Mouse (Mus musculus) spleen, adult 10 weeks (tissue): ENCODE results near the gene Try4. TPM values are rescaled to one million over a fixed set of nuclear protein-coding genes. Genes with fewer than 3 reads are reported as not detected.

Source experiments
- polyA plus RNA-seq: library from polyadenylated mRNA; stranded (reverse); fragments of 350-450 nt; fragmentation: Illumina TruSeq; extraction: RNeasy Lipid Tissue Mini Kit (QIAGEN cat#74804); gene quantifications from one replicate; pipeline ENCODE4 v1.2.3, GENCODE M21; 2015; ENCODE audit warnings: low replicate concordance; ENCODE audit not compliant: insufficient read depth

The Try4 gene
- 5.2 TPM for polyA plus RNA-seq

DNA sequence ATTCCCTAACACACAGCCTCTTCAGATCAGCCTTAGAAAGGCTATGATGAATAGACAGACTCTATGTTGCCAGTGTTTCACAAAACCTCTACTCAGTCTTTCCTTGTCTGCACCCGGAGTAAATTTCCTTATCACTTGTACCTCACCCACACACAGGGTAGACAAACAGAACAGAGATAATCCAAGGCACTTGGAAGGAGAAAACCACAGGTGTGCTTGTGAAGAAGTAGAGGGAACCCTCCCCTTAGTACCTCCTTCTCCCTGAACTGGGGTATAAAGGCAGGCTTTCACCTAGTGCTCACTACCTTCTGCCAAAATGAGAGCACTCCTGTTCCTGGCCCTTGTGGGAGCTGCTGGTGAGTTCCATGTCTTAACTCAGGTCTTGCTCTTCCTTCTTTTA is at the start of gene Try4:
Try4 (plus strand) TSS at position 301 of the 400 bp plus-strand sequence.

GRCm38 (mm10) chr6:41316741-41317140 is 14.7 kb downstream of the Try4 start, which contains the start of gene Try5:
TSS of gene Try5 (minus strand) at chr6:41316841.

GRCm38 (mm10) chr6:41353932-41354331 is 51.9 kb downstream of the Try4 start, which contains the start of gene Try10:
TSS of gene Try10 (plus strand) at chr6:41354105.

Other genes with a start within 250 kb of the Try4 start
- gene Try5, start 14.6 kb downstream of the Try4 start, polyA plus RNA-seq, result 6.5 TPM
- not detected for gene Try10, start 51.8 kb downstream of the Try4 start, polyA plus RNA-seq
- gene Prss3, start 75.4 kb downstream of the Try4 start, polyA plus RNA-seq, result not detected
- gene Gm5771, start 90.1 kb downstream of the Try4 start, polyA plus RNA-seq, result not detected
- gene Gm10334, start 143.9 kb downstream of the Try4 start, polyA plus RNA-seq, result not detected
- not detected for gene Prss1, start 156.7 kb downstream of the Try4 start, polyA plus RNA-seq
- gene Prss2, start 219.5 kb downstream of the Try4 start, polyA plus RNA-seq, result 8.4 TPM